Mouse (Mus musculus) cerebellum, adult 18-20 months (tissue): ENCODE results near the gene Mvb12b.
A peak's percentile ranks its signal among the peaks of the same experiment; 100 is the strongest.

Experiments
- DNase-seq, 2 experiments: peaks; one replicate each; pipeline ENCODE4 v3.0.0; 2021

The Mvb12b gene

DNA sequence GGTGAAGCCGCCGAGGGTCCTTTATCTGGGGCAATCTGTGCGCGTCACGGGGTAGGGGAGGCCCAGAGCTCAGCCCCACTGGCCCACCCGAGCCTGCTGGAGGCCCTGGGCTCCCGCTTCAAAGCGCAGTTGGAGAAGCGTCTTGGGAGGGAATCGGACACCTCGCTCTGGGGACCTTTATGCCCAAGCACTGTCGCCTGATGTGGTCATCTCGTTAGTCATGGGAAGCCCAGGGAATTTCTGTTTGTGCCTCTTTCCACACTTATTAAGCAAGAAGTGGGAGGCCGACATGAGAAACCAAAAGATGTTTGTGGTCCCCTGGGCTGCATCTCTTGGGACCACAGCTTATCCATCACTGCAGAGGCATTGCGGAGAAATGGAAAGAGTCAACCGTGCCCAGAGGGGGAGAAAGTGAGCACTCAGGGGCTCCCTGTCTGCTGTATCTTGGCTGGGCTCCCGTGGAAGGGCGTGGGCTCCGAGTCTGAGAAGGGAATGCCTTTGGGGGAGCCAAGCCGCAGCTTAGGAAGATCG, 169.9 kb downstream of the Mvb12b start:
- no peak for DNase-seq

DNA sequence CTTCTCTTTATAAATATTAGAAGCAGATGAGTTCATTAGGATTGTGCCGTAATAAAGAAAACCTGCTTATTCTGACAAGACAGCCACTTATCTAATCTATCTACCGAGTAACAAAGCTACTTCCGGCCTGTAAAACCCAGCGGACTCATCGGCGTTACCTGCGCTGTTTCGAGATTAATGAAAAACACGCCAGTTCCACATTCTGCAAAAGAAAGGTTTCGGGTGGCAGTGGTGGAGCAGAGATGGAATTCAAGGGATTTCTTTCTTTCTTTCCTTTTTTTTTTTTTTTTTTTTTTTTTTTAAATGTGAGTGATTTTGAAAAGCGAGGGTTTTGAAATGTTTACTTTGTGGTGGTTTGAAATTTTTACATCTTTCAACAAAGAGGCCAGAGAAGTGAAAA, 170.4 kb downstream of the Mvb12b start:
- DNase-seq, result no peak

DNA sequence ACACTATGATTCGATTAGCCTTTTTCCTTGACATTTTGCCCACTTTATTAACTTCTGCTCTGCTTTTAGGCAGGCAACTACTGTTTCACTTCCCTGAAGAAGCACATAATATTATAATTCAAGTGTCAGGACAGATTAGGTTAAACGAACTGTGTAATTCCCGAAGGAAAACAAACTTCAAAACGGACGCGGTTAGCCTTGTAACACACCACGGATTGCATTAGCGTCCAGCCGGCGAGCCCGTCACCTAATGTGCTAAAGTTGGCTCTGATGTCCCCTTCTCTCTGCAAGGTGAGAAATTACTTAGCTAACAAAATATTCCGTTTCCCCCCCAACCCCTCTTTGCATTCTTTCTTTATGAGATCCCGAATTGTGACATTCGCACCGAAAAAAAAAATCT, 170.9 kb downstream of the Mvb12b start:
- no peak for DNase-seq

DNA sequence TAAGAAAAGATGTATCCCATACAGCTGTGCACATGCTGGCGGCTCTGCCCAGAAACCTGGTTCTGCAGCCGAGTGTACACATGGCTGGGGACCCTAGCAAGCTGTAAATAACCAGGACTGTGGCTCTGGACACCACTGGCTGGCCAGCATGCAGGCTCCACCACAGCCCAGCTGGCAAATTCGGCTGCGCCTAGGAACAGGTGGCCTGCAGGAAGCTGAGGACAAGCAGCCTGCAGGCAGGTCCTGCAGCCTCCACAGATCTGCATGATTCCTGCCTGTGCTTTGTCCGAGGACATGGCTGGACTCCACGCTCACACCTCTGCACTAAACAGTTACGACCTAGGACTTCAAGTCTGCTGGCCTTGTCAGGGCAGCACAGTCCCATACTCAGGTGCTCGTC, 172.8 kb downstream of the Mvb12b start:
- no peak for DNase-seq

DNA sequence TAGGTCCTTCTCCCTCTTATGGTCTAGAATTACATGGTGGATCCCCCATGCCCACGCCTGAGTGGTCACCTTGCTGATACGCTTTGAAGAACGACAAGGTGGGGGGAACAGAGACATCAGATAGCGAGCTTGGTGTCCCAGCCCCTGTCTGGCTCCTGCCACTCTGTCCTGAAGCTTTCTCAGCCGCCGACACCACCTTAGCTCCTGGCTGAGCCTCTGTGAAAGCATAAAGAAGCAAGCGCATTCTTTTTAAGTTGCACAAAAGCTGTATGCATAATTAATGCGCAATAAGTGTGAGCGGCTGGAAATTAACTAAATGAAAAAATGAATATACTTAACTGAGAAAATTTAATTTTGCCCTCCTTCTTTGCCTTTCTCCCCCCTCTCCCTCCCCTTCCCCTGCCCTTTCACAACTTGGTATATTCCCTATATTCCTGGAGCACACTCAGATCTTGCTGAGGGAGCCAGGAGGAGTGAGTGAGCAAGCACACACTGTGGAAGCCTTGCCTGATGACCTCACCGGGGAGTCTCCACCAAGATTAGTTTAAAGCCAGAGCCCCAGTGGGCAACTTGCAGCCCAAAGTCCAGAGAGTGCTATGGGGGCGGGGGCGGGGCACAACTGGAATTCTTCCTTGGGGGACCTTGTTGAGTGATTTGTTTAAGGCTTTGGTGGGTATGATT, 174.0 kb downstream of the Mvb12b start:
- DNase-seq, result no peak

DNA sequence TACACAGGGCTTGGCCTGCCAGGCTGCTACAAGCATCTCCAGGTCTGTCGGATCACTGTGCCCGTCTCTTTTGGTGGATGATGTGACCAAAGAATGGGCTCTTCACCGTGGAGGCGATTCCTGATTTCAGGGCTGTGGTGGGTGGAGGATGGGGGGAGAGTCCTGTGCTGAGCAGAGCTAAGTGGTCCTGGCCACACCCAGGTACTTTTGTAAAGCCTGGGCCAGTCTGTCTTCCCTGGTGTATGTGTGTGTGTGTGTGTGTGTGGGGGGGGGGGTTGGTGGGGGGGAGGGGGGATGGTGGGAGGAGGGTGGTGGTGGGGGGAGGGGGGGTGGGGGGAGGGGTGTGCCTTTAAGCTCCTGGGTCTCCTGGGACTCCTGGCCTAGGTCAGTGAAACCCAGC, 174.9 kb downstream of the Mvb12b start:
- DNase-seq, result no peak

DNA sequence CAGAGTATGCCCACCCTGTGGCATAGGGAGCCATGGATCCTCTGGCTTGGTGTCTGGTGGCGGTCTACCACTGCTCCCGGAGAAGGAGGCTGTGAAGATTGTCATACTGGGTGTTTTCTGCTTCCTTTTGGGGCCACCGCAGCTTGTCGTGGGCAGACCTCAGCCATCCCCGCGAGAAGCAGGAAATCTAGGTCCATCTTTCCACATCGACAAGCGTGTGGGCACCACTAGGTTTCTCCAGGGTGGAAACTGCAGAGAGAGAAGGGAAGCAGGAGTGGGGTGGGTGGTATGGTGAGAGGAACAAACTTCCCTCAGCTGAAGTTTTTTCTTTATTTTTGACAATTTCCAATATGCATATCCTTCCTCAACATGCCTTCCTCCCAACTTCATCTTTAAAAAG, 178.9 kb downstream of the Mvb12b start:
- DNase-seq, result no peak

DNA sequence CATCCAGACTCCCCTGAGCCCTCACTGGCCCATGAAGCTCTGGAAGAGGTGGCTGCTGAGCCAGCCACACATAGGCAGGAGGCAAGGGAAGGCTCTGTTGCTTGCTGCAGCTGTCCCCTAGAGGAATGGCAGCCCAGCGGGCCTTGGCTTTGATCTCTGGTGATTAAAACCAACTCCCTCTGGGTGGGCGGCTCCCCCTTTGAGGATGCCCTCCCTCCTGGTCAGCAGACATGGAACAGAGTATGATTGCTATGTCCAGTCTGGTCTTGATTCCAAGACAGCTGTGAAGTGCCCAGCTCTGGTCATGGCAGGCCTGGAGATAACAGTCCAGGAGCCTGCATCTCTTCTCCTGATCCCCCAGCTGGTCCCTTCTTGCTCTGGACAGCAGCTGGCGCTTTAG, 179.7 kb downstream of the Mvb12b start:
- no peak for DNase-seq

DNA sequence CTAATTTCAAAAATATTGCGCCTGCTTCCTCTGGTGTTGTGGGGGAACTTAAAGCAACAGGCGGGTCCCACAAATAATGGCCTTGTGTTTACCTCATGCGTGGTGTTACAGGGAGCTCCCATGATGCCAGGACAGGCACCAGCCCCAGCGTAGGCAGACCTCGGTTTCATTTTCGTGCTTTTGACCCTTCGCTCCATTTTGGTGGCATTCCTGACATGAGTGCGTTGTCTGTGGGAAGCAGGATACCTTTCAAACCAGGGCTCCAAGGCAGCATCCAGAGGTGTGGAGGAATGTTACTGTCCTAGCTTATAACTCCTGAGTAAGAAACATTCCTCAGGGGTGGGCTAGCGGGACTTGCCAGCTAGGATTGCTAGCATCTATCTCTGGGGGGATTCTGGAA, 181.3 kb downstream of the Mvb12b start:
- no peak for DNase-seq

DNA sequence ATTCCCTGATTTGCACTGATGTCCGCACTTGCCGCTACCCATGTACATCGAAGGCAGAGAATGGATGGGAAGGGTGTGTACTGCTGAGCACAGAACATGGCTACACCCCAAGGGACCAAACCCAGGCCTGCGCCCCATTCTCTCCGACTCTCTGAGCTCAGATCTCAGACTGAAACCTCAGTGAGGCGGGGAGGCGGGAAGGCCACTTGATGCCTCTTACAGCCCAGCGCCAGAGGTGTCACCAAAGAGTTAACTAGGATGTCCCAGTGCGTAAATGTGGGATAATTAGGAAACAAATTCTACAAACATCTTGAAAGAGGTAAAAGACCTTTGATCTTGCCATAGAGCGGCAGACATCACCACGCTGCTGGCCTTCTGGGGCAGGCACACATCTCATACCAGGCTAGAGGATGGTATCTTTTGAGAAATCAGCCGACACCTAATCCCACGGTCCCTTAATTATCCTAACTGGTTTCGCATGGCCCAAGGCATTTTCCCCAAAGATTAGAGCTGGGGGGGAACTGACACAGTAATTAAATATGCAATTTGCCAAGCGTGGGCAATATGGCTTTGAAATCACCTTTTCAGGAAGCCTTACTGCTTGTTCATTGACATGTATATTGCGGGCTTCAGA, 181.9 kb downstream of the Mvb12b start:
- no peak for DNase-seq

DNA sequence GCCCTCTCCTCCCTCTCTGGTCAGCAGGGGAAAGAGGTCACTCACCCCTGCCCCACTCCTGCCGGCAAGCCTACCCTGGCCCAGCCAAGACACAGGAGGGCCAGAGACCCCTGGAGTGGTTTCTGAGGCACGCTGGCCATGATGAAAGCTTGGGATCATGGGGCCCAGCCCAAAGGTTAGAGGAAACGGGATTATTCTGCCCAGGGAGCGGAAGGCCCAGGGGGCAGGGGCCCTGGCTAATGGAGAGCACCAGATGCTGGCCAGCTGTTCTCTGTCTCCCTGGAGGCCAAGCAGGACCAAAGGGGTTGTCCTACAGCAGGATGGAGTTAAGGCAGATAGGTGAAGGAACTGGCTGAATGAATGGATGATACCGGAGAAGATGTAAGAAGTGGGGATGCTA, 184.5 kb downstream of the Mvb12b start:
- DNase-seq, result no peak

DNA sequence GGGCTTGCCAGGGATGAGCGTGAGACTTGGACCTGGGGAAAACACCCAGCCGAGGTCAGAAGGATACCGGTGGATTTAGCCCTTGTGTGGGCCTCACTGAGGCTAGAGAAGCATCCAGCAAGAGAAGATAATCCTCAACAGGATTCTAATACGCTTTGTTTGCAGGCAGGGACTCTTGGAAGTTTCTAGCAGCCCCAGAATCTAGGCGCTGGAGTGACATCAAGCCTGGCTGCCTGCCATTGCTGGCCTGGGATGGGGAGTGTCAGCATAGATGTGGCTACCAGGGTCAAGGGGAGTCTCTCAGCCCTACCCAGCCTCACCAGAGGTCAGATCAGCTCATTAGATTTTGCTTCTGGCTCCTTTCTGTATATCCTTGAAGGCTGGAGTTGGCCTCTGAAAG, 185.0 kb downstream of the Mvb12b start:
- DNase-seq, result no peak

DNA sequence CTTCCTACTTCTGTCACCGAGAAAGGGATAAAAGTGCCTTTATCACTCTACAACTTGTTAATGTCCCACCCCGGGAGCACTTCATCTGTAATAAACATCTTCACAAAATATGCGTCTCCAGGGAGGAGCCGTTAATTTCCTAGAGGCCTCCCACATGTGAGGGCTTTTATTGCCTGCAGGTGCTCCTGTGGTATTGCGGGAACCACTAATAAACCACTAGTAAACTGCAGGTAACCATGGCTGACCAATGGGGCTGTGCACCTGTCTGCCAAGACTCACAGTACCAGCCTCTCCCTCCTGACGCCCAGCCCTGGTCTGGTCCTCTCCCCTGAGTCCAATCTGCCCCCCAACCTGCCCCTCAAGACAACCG, 186.3 kb downstream of the Mvb12b start:
- DNase-seq, result no peak

DNA sequence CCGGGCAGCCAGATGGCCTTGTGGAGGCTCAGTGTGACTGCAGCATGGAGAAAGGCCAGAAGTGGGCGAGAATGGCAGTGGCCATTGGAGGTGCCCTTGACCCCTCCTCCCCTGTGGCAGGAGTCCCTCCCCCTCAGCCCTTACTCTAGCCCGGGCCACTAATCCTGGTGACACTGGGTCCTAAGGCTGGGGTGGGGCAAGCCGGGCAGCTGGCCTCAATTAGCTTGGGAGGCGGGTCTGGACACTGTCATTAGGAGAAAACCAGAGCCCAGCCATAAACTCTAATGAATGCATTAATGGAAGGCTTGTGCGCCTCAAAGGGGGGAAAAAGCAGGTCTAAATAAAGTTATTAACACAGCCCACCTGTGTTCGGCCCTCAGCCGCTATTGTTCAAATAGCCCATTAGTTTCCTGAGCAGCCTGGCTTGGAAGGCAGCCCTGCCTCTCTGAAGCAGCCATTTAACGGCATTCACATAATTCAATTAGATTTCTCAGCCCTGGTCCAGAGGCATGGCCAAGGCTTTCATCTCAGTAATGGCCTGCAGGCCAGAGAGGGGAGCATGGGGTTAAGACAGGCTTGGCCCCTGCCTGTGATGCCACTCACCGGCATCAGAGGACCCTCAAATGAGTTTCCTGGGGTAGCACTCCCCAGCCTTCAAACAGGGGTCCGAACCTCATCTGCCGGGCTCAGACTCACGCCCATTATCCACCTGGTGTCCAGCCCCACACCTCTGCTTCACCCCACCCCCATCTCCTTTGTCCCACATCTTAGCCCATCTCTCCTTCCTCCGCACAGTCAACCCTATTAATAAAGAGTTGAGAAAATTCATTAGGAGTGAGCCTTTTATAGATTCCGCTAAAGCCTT, 186.9 kb downstream of the Mvb12b start:
- no peak for DNase-seq

DNA sequence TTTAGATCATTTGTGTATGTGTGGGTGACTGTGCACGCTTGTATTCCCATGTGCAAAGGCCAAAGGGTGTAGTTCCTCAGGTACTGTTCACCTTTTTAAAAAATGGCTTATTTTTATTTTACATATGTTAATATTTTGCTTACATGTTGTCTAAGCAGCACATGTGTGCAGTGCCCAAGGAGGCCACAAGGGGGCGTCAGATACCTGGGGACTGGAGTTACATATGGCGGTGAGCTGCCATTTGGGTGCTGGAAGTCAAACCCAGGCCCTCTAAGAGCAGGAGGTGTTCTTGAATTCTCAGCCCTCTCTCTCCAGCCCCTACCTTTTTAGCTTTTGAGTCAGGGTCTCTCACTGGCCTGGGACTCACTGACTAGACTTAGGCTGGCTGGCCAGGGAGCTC, 188.8 kb downstream of the Mvb12b start:
- no peak for DNase-seq

DNA sequence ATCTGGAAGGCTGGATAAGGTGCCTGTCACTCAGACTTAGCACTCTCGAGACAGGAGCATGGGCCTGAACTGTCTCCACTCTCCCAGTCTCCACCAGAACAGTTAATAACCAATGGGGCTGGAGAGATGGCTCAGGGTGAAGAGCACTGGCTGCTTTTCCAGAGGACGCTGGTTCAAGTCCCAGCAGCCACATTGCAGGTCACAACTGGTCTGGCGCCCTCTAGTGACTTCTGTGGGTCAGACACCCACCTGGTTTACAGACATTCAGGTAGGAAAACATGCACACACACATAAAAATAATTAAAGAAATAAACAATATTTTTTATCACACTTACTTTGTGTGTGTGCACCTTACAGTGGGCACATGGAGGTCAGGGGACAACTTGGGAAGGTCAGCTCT, 191.3 kb downstream of the Mvb12b start:
- DNase-seq, result no peak

DNA sequence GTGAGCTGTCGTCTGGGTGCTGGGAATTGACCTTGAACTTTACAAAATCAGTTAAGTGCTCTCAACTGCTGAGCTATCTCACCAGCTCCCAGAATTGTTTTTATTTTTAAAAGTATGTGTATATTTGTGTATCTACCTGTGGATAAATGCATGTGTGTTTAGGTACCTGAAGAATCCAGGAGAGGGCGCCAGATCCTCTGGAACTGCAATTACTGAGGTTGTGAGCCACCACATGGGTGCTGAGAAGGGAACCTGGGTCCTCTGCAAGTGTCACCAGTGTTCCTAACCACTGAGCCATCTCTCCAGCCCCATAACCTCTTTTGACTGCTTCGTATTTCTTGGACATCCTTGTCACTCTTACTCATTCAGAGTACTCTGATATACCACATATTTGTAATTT, 193.8 kb downstream of the Mvb12b start:
- no peak for DNase-seq

DNA sequence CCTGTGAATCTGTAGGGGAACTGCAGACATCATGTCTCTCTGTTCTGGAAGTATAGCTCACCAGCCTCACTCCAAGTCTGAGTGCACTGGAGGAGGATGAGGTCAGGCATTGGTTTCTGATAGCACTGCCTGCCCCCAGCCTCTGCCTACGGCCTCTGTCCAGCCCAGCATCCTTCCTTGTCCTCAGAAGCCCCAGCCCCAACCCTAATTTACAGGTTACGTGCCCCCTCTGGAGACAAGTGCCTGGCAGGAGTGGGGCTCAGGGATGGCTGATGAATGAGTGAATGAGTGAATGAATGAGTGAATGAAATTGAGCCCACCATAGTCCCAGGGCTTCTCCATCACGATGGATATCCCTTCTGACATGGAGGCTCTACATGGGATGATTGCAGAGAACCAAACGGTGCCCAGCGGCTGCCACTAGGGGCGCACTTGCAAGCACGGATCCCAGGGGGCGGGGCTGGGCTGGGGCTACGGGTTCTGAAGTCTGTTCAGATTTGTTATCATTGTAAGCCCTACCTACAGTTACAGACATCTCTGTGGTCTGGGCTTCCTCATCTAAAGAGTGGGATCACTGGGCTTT, 197.8 kb downstream of the Mvb12b start:
- DNase-seq, result peak in 1 of 2 experiments; percentile 13

DNA sequence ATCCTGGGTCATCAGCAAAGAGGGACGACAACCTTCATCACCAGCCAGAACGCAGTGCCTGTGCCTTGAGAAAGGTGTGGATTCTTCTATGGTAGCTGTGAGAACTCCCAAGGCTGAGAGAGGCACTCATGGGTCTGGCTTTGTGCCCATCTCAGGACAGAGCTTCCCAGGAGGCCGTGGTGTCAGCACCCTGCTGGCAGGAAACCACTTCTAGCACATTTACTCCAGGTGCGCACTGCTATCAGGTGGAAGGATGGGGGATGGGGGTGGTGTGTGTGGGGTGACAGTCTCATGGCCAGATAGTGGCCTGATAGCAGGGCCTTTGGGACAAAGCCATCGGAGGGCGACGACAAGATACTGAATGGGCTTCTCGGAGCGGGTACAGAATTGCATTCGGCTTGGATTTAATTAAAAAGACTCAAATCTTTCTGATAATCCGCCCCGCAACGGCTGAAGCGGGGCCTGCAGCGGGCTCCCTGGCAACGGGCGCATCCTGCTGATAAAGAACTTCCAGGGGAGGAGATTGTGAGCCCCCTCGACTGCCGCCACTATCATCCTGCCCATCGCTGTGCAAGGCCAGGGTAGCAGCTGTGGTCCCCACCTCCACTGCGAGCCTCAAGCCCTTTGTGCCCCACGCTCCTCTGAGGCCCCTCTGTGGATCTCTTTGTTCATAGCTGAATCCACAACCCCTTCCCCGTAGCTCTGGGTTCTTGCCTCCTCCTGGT, 198.4 kb downstream of the Mvb12b start:
- DNase-seq, result no peak

DNA sequence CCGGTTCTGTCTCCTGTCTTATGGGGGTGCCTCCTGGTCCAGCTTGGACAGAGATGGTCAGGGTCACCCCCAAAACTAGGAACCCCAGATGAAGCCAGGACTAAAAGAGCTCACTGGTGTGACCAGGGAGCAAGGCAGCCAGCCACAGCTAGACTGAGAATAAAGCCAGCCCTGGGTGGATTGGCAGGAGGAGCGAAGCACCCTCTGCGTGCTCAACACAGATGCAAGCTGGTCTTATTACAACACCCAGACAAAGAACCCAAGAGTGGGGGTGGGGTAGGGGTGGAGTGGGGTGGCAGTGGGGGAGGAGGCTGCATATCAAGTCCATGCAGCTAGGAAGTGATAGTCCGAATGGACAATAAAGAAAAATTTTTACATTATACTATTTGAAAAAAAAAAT, 204.2 kb downstream of the Mvb12b start:
- no peak for DNase-seq

DNA sequence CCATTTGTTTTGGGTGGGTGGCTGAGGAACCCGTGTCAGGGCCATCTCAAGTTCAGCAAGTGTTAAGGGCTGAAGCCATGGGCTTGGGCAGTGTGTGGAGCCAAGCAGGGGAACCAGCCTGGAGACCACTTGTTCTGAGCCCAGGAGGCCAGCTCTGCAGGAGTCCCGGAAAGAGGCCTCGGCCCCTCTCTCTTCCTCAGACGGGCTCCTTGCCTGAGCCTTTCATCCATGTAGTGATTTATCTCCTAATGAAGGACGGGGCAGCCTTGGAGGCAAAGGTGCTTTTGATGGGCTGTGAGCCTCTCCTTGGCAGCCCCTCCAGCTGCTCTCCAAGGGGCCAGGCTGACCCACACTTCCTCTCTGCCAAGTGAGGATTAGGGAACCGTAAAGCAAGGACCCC, 204.7 kb downstream of the Mvb12b start:
- no peak for DNase-seq

DNA sequence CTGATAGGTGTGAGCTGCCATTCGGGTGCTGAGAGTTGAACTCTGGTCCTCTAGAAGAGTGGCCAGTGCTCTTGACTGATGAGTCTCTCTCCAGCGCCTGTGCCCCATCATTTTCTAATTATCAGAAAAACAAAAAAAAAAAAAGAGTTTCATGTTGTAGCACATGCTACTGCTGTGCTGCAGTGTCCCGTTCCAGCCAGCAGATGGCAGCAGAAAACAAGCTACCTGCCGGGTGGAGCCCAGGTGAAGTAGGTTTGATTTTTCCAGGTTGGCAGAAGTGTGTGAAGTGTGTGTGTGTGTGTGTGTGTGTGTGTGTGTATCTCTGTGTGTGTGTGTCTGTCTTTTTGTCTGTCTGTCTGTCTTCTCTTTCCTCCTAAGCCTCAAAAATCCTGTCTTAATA, 205.5 kb downstream of the Mvb12b start:
- peak; percentile 72 for DNase-seq
